Comparison of ENCODE assay signal across 8 mouse cellular contexts in genomic region chr1:167340111-167340787, GRCm38 (mm10). TPM values are rescaled to one million over a fixed set of nuclear protein-coding genes. Genes with fewer than 3 reads are reported as not detected.
A peak's percentile ranks its signal among the peaks of the same experiment; 100 is the strongest.
DNase-seq lines count a peak whose midpoint lies in the region; ATAC-seq and TF ChIP-seq lines count a peak whose summit lies in the region.

No protein-coding gene starts in this region.

- H3K79me2 ChIP-seq in macrophage (ENCODE audit: inconsistent target): no peaks in the 10 kb centered on the region

- no peak for TF ChIP-seq EP300 in heart, postnatal 0 days (IDR thresholded peaks at IDR 0.05; ENCODE audit: low read depth)

- no peaks in the 10 kb centered on the region for H3K27me3 ChIP-seq in heart, postnatal 0 days (ENCODE audit: control insufficient read depth, insufficient read depth, low read length)

- DNase-seq in left cerebral cortex, adult 2 months (ENCODE audit: extremely low spot score in 1 of 2, low spot score in 2 of 2): no peak
- DNase-seq in left cerebral cortex, adult 18-20 months (ENCODE audit: low spot score in 2 of 2): no peak
- DNase-seq in ZHBTc4 (ENCODE audit: low read depth, low spot score): peak; percentile 29
- DNase-seq in heart, postnatal 0 days (ENCODE audit: low spot score): no peak
- peak; percentile 26 for DNase-seq in thymus, postnatal 25 days
- DNase-seq in layer of hippocampus, postnatal 25 days (ENCODE audit: extremely low spot score in 1 of 2, low spot score in 1 of 2): no peak
- DNase-seq in kidney, adult 18-20 months: no peak

- H3K9me3 ChIP-seq in heart, postnatal 0 days (replicated peaks; ENCODE audit: control insufficient read depth, low read length): no peaks in the 10 kb centered on the region

- no peak for TF ChIP-seq CTCF in left cerebral cortex, adult 2 months (IDR thresholded peaks at IDR 0.05)
- no peak for TF ChIP-seq CTCF in heart, postnatal 0 days (IDR thresholded peaks at IDR 0.05; ENCODE audit: low read depth)

- intact Hi-C loops in left cerebral cortex, adult 2 months (cut with DNase I): no loop called here

- peak overlapping the region; percentile 85 for H3K4me2 ChIP-seq in heart, postnatal 0 days (ENCODE audit: low read depth, low read length)

- no peaks in the 10 kb centered on the region for H3K36me3 ChIP-seq in heart, postnatal 0 days (replicated peaks; ENCODE audit: control insufficient read depth, insufficient read depth, low read length)
- no peaks in the 10 kb centered on the region for H3K36me3 ChIP-seq in macrophage (ENCODE audit: inconsistent target)

- 2% methylated on average over 47 of the region's 47 CpGs for WGBS in heart, postnatal 0 days
- 2% methylated on average over 37 of the region's 47 CpGs for WGBS in macrophage (ENCODE audit: missing documents)

- no peaks in the 10 kb centered on the region for H3K4me1 ChIP-seq in heart, postnatal 0 days (ENCODE audit: control insufficient read depth, insufficient read depth)

- H3K4me3 ChIP-seq in left cerebral cortex, adult 2 months: peak overlapping the region; percentile 40
- peak overlapping the region; percentile 57 for H3K4me3 ChIP-seq in heart, postnatal 0 days (ENCODE audit: low read depth, low read length)
- H3K4me3 ChIP-seq in macrophage (ENCODE audit: inconsistent target): peak overlapping the region; percentile 7; the same call in 1 of the 2 replicates

- no peak overlapping the region for H3K27ac ChIP-seq in left cerebral cortex, adult 2 months
- H3K27ac ChIP-seq in heart, postnatal 0 days (ENCODE audit: low read depth): no peak overlapping the region
- peak overlapping the region; percentile 90 for H3K27ac ChIP-seq in macrophage

- H3K9ac ChIP-seq in heart, postnatal 0 days (replicated peaks; ENCODE audit: low read depth, low read length): peak overlapping the region; percentile 58

- peak; percentile 68 for ATAC-seq in heart, postnatal 0 days (ENCODE audit: insufficient read depth, low read depth)

RNA-seq across cellular contexts. Expression of gene Aldh9a1, which starts 9.5 kb away (rescaled TPM):
- 10 to 100 TPM; 17.4 to 20.4 TPM for total RNA-seq in left cerebral cortex, adult 2 months (2021)
- 10 to 100 TPM; 25.9 to 26.8 TPM for total RNA-seq in left cerebral cortex, adult 18-20 months (2021)
- total RNA-seq in heart, postnatal 0 days (2014; rRNA removed; ENCODE audit: low replicate concordance): 8.4 and 17.1 TPM in 2 replicates
- 44.7 and 46.0 TPM in 2 replicates for polyA plus RNA-seq in heart, postnatal 0 days (2015; fragmentation: Nextera tagmentation; extraction: Ambion mirVana)
- 100 to 1,000 TPM in 1 of 26 experiments, 10 to 100 TPM in 23, 1 to 10 TPM in 2; 4.8 to 100 (median 25.3) TPM for total RNA-seq in macrophage (2018; cell fraction: chromatin; rRNA removed)
- 100 to 1,000 TPM in 9 of 26 experiments, 10 to 100 TPM in 17; 36.9 to 126 (median 74.7) TPM for total RNA-seq in macrophage (2018; cell fraction: cytosol; rRNA removed)
- 100 to 1,000 TPM in 2 of 26 experiments, 10 to 100 TPM in 24; 15.0 to 107 (median 36.7) TPM for total RNA-seq in macrophage (2018; cell fraction: nucleus; rRNA removed)
- 92.1 to 110 TPM (median 93.8 TPM) in 3 replicates for polyA plus RNA-seq in macrophage (2018)
- total RNA-seq in layer of hippocampus, postnatal 25 days (2021): 10 to 100 TPM; 21.4 to 21.5 TPM

RNA-seq across cellular contexts. Expression of gene Tmco1, which starts 32.1 kb away (rescaled TPM):
- total RNA-seq in left cerebral cortex, adult 2 months (2021): 10 to 100 TPM; 43.2 to 50.3 TPM
- total RNA-seq in left cerebral cortex, adult 18-20 months (2021): 10 to 100 TPM; 46.0 to 51.6 TPM
- 68.1 and 113 TPM in 2 replicates for total RNA-seq in heart, postnatal 0 days (2014; rRNA removed; ENCODE audit: low replicate concordance)
- polyA plus RNA-seq in heart, postnatal 0 days (2015; fragmentation: Nextera tagmentation; extraction: Ambion mirVana): 86.6 and 96.7 TPM in 2 replicates
- total RNA-seq in macrophage (2018; cell fraction: chromatin; rRNA removed): 10 to 100 TPM in 7 of 26 experiments, 1 to 10 TPM in 19; 1.5 to 22.6 (median 5.7) TPM
- total RNA-seq in macrophage (2018; cell fraction: cytosol; rRNA removed): 100 to 1,000 TPM in 5 of 26 experiments, 10 to 100 TPM in 21; 67.3 to 110 (median 83.2) TPM
- 10 to 100 TPM in 25 of 26 experiments, 1 to 10 TPM in 1; 7.5 to 62.2 (median 33.7) TPM for total RNA-seq in macrophage (2018; cell fraction: nucleus; rRNA removed)
- polyA plus RNA-seq in macrophage (2018): 107 to 127 TPM (median 115 TPM) in 3 replicates
- 10 to 100 TPM; 50.9 to 56.8 TPM for total RNA-seq in layer of hippocampus, postnatal 25 days (2021)

RNA-seq across cellular contexts. Expression of gene Mgst3, which starts 53.4 kb away (rescaled TPM):
- total RNA-seq in left cerebral cortex, adult 2 months (2021): 10 to 100 TPM; 93.9 to 94.5 TPM
- 100 to 1,000 TPM; 109 to 113 TPM for total RNA-seq in left cerebral cortex, adult 18-20 months (2021)
- total RNA-seq in heart, postnatal 0 days (2014; rRNA removed; ENCODE audit: low replicate concordance): 528 and 566 TPM in 2 replicates
- polyA plus RNA-seq in heart, postnatal 0 days (2015; fragmentation: Nextera tagmentation; extraction: Ambion mirVana): 306 and 315 TPM in 2 replicates
- 1 to 10 TPM in 11 of 26 experiments, under 1 TPM in 2, not detected in 13; 0.58 to 6.9 (median 1.7) TPM for total RNA-seq in macrophage (2018; cell fraction: chromatin; rRNA removed)
- 10 to 100 TPM in 20 of 26 experiments, 1 to 10 TPM in 6; 7.0 to 36.8 (median 17.8) TPM for total RNA-seq in macrophage (2018; cell fraction: cytosol; rRNA removed)
- total RNA-seq in macrophage (2018; cell fraction: nucleus; rRNA removed): 10 to 100 TPM in 1 of 26 experiments, 1 to 10 TPM in 23, under 1 TPM in 2; 0.78 to 11.3 (median 2.8) TPM
- 20.3 to 34.7 TPM (median 26.0 TPM) in 3 replicates for polyA plus RNA-seq in macrophage (2018)
- 10 to 100 TPM; 80.9 to 86.6 TPM for total RNA-seq in layer of hippocampus, postnatal 25 days (2021)

RNA-seq across cellular contexts. Expression of gene Uck2, which starts 55.1 kb away (rescaled TPM):
- total RNA-seq in left cerebral cortex, adult 2 months (2021): 10 to 100 TPM; 30.9 to 42.1 TPM
- total RNA-seq in left cerebral cortex, adult 18-20 months (2021): 10 to 100 TPM; 29.2 to 39.2 TPM
- total RNA-seq in heart, postnatal 0 days (2014; rRNA removed; ENCODE audit: low replicate concordance): 60.3 and 82.4 TPM in 2 replicates
- polyA plus RNA-seq in heart, postnatal 0 days (2015; fragmentation: Nextera tagmentation; extraction: Ambion mirVana): 26.4 and 30.7 TPM in 2 replicates
- total RNA-seq in macrophage (2018; cell fraction: chromatin; rRNA removed): 10 to 100 TPM in 1 of 26 experiments, 1 to 10 TPM in 17, under 1 TPM in 7, not detected in 1; 0.17 to 10.2 (median 2.5) TPM
- total RNA-seq in macrophage (2018; cell fraction: cytosol; rRNA removed): 10 to 100 TPM in 8 of 26 experiments, 1 to 10 TPM in 18; 1.2 to 17.5 (median 8.4) TPM
- total RNA-seq in macrophage (2018; cell fraction: nucleus; rRNA removed): 10 to 100 TPM in 1 of 26 experiments, 1 to 10 TPM in 21, under 1 TPM in 4; 0.63 to 15.0 (median 3.3) TPM
- 6.9 to 29.5 TPM (median 19.7 TPM) in 3 replicates for polyA plus RNA-seq in macrophage (2018)
- 10 to 100 TPM; 45.5 to 47.3 TPM for total RNA-seq in layer of hippocampus, postnatal 25 days (2021)

Comparison
In these comparisons a context has a peak if more than half of its experiments do, and no peak if none do; other contexts are left out.
1. DNase-seq: peak in ZHBTc4 (single experiment) and thymus, postnatal 25 days (single experiment); none in left cerebral cortex, adult 2 months (0 of 2), left cerebral cortex, adult 18-20 months (0 of 2), heart, postnatal 0 days (single experiment), layer of hippocampus, postnatal 25 days (0 of 2) and kidney, adult 18-20 months (single experiment).
2. H3K4me3 ChIP-seq: peak in every context shown above with its lines; median percentile 57 in heart, postnatal 0 days; 40 in left cerebral cortex, adult 2 months; 7 in macrophage.